Mouse (Mus musculus) lung, embryonic 15.5 days (tissue): ENCODE results near the gene Vamp1. TPM values are rescaled to one million over a fixed set of nuclear protein-coding genes. Genes with fewer than 3 reads are reported as not detected.

ENCODE experiments used
- ATAC-seq: fragments of 200-750 bp; cut with Nextera tagmentation; 2 replicates; pipeline ENCODE4 v1.8.0; 2017; ENCODE audit warnings: moderate number of reproducible peaks, borderline replicate concordance; ENCODE audit not compliant: low FRiP score, low TSS enrichment; ENCODE audit errors: extremely low read depth
- H3K27ac ChIP-seq: fragments of 300-500 bp; sonication (generic); 2 replicates; pipeline ENCODE4 v1.5.1; 2015; ENCODE audit warnings: moderate library complexity, mild to moderate bottlenecking, inconsistent platforms
- H3K27me3 ChIP-seq: fragments of 300-500 bp; sonication (generic); 2 replicates; pipeline ENCODE4 v1.6.1; 2015; ENCODE audit warnings: inconsistent platforms
- H3K36me3 ChIP-seq: fragments of 300-500 bp; sonication (generic); 2 replicates; pipeline ENCODE4 v1.6.1; 2015; ENCODE audit warnings: inconsistent platforms
- H3K4me1 ChIP-seq: fragments of 300-500 bp; sonication (generic); 2 replicates; pipeline ENCODE4 v1.6.1; 2015; ENCODE audit warnings: inconsistent platforms
- H3K4me2 ChIP-seq: fragments of 300-500 bp; sonication (generic); 2 replicates; pipeline ENCODE4 v1.6.1; 2015; ENCODE audit warnings: inconsistent platforms, mild to moderate bottlenecking, moderate library complexity
- H3K4me3 ChIP-seq: fragments of 300-500 bp; sonication (generic); 2 replicates; pipeline ENCODE4 v1.5.1; 2015; ENCODE audit warnings: mild to moderate bottlenecking, inconsistent platforms
- H3K9ac ChIP-seq: fragments of 300-500 bp; sonication (generic); 2 replicates; pipeline ENCODE4 v1.6.1; 2015; ENCODE audit warnings: inconsistent platforms
- H3K9me3 ChIP-seq: fragments of 300-500 bp; sonication (generic); 2 replicates; pipeline ENCODE4 v1.6.1; 2016; ENCODE audit warnings: inconsistent platforms
- WGBS: fragments of 180-500 bp; shearing (Covaris S2); methylation state at CpG from one replicate; pipeline ENCODE4 v1.1.7; 2015; 5-methylcytosine and 5-hydroxymethylcytosine counted together
- polyA plus RNA-seq: library from polyadenylated mRNA; unstranded; fragments of >200 nt; fragmentation: Nextera tagmentation; extraction: Ambion mirVana; gene quantifications from 2 replicates; pipeline ENCODE4 v1.2.1, GENCODE M21; 2015

Gene Vamp1
- polyA plus RNA-seq, 1 experiment from 2014 or later: 5.4 TPM

DNA sequence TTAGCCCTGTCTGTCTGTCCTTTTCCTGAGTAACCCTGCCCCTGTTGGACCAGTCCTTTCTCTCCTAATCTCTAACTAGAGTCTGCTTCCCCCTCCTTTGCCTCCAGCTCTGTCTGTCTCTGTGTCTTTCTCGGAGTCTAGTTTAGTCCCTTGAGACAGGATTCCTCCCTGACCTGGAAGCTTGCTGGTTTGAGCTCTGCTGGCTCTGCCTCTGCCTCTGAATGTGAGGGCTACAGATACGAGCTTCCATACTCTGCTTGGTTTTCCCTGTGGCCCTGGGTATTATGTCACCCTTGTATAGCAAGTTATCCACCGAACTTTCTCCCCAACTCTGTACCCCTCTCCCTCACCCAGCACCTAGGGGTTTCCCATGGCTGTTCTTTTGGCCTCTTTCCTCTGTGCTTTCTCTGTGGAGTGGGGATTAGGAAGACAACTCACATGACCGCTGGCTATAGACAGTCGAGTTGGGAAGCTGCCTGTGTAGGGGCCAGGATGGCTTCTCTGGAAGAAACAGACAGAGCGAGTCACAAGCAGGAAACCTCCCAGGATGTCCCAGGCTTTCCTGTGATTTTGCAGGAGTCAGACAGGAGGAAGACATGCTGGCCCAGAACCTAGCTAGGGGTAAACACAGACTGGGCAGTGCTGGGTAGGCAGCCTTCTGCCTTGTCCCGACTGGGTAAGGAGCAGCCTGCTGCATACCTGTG lies 18.6 kb downstream of the Vamp1 start:
- Histone ChIP-seq H3K4me1 (peaks cover 35% of the 10 kb centered on the region), H3K4me2 (no peak overlapping the region), H3K4me3 (no peak overlapping the region), H3K27ac (peak overlapping the region; percentile 35), H3K27me3 (no peaks in the 10 kb centered on the region), H3K9ac (no peak overlapping the region), H3K36me3 (no peaks in the 10 kb centered on the region), H3K9me3 (no peaks in the 10 kb centered on the region)
- WGBS: 46% methylated on average over 7 of the region's 7 CpGs
- no peak for ATAC-seq

DNA sequence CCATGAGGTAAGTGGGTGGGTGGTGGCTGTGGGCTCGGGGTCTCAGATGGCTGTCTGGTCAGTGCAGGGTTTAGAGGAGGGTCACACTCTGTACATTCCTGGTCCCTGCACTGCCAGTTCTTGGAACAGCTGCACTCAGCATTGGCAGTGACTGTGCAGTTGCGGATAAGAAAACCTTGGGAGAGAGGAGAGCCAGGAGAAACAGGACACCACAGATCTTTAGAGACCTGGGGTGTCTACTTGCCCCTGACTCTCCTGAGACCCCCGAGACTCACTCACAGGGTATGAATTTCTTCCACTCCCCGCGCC lies 19.1 kb downstream of the Vamp1 start:
- 40% methylated on average over 5 of the region's 5 CpGs for WGBS
- Histone ChIP-seq H3K4me3 (no peak overlapping the region), H3K9ac (no peak overlapping the region), H3K4me1 (peaks cover 35% of the 10 kb centered on the region), H3K36me3 (no peaks in the 10 kb centered on the region), H3K4me2 (no peak overlapping the region), H3K27me3 (no peaks in the 10 kb centered on the region), H3K9me3 (no peaks in the 10 kb centered on the region), H3K27ac (peak overlapping the region; percentile 35)
- no peak for ATAC-seq

DNA sequence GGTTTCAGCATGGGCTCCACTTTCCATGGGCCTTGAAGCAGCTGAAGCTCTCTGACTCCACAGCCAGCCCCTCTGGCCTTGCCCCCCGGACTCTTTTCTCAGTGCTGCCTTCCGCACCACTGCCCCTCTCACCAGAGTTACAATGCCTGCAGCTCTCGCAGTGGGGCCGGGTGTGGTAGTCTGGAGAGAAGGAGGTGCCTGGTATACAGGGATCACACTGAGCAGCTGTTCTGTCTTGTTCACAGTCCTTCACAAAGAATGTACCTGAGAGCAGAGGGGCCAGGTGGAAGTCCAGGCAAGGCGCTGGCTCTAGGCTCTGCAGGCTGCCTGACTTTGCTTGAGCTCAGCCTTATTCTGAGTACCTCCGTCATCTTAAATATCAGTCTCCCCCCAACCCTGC lies 21.0 kb downstream of the Vamp1 start:
- no peak overlapping the region for H3K27ac ChIP-seq

DNA sequence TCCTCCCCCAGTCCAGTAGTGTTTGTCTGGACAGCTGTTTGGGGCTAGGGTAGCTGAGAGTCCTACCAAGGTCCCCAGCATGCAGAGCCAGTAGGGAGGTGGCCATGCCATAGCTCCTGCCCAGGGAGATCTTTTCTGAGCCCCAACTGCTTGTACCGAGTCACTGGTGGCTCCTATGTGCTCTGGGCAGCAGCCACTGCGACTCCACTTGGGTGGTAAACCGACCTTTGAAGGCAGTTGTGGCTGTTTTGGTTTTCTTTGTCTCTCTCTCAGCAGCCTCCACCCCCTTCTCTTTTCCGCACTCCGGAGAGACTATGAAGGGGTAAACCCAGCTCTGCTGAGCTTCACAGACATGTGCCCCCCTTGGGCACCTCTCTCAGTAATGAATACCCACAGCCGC lies 21.4 kb downstream of the Vamp1 start, which contains the start of gene Cd27:
Gene Cd27 (minus strand): TSS at position 229 of the 400 bp plus-strand sequence.
- Histone ChIP-seq H3K36me3 (no peaks in the 10 kb centered on the region), H3K4me2 (no peak within 1 kb of the TSS), H3K27me3 (no peaks in the 10 kb centered on the region), H3K4me1 (peaks cover 28% of the 10 kb centered on the region), H3K27ac (no peak within 1 kb of the TSS), H3K4me3 (no peak within 1 kb of the TSS), H3K9me3 (no peaks in the 10 kb centered on the region), H3K9ac (no peak within 1 kb of the TSS)
- 55% methylated on average over 6 of the region's 6 CpGs for WGBS
- no peak for ATAC-seq

More for the DNA sequence above, 21.0 kb downstream of the Vamp1 start:
- no peak overlapping the region for H3K4me2 ChIP-seq
- peaks cover 29% of the 10 kb centered on the region for H3K4me1 ChIP-seq
- no peaks in the 10 kb centered on the region for H3K9me3 ChIP-seq
- no peak overlapping the region for H3K9ac ChIP-seq
- H3K4me3 ChIP-seq: no peak overlapping the region
- WGBS: 76% methylated on average over 6 of the region's 6 CpGs
- ATAC-seq: no peak
- no peaks in the 10 kb centered on the region for H3K27me3 ChIP-seq
- no peaks in the 10 kb centered on the region for H3K36me3 ChIP-seq

DNA sequence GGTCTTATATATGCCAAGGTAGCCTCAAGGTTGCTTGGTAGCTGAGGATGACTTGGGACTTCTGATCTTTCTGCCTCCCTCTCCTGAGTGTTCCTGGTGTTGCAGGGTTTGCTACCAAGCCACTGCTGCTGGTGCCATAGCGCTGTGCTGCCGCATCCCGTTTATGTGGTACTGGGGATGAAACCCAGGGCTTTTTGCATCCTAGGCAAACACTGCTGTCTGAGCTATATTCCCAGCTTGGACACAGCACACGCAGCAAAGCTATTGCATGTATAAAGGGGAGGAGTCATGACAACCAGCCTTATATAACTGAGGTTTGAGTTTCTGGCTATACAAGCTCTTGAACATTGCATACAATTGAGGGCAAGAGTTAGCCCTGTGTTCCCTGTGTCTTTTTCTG lies 22.1 kb downstream of the Vamp1 start:
- no peak for ATAC-seq
- H3K9me3 ChIP-seq: no peaks in the 10 kb centered on the region
- 67% methylated on average over 4 of the region's 4 CpGs for WGBS
- H3K27ac ChIP-seq: no peak overlapping the region
- peaks cover 22% of the 10 kb centered on the region for H3K4me1 ChIP-seq
- no peaks in the 10 kb centered on the region for H3K27me3 ChIP-seq
- no peaks in the 10 kb centered on the region for H3K36me3 ChIP-seq
- no peak overlapping the region for H3K4me3 ChIP-seq
- H3K4me2 ChIP-seq: no peak overlapping the region
- no peak overlapping the region for H3K9ac ChIP-seq

DNA sequence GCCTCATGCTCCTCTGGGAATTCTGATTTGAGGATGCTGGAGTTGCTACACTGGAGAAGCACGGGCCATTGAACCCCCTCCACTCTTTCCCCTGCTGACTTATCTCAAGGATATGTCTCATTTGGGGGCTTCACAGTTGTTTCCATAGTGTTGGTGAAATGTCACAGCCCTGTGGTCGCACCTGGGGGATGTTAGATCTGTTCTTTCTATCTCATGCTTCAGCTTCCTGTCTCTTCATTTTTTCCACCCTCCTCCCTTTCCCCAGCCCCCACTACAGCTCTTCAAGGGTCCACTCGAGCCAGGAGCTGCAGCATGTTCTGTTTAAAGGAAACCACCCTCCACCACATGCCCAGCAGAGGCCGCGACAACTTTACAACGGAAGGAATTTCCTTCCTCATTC lies 23.0 kb downstream of the Vamp1 start:
- Histone ChIP-seq H3K4me2 (no peak overlapping the region), H3K27me3 (no peaks in the 10 kb centered on the region), H3K9me3 (no peaks in the 10 kb centered on the region), H3K4me1 (peaks cover 21% of the 10 kb centered on the region), H3K9ac (no peak overlapping the region), H3K27ac (no peak overlapping the region), H3K4me3 (no peak overlapping the region), H3K36me3 (no peaks in the 10 kb centered on the region)
- no peak for ATAC-seq
- 32% methylated on average over 6 of the region's 6 CpGs for WGBS

DNA sequence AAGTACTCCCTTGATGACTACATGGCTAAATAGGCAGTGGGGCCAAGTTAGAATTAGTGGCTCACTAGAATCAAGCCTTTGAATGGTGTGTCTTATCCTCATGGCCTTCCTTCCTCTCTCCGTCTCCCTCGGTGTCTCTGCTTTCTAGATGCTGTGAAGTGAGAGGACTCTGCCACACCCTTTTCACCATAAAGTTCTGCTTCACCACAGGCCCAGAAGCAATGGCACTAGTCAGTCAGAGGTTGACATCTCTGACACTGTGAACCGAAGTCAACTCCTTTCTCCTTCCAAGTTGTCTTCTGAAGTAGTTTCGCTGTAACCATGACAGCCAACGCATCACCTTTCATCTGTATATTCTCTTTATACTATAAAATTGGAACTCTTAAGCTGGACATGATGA lies 24.2 kb downstream of the Vamp1 start:
- H3K27me3 ChIP-seq: no peaks in the 10 kb centered on the region
- H3K36me3 ChIP-seq: no peaks in the 10 kb centered on the region
- H3K9ac ChIP-seq: no peak overlapping the region
- H3K4me2 ChIP-seq: no peak overlapping the region
- H3K4me1 ChIP-seq: peaks cover 10% of the 10 kb centered on the region; the same call in 1 of the 2 replicates
- H3K9me3 ChIP-seq: no peaks in the 10 kb centered on the region
- WGBS: 87% methylated on average over 5 of the region's 5 CpGs
- ATAC-seq: no peak
- no peak overlapping the region for H3K4me3 ChIP-seq
- H3K27ac ChIP-seq: no peak overlapping the region

DNA sequence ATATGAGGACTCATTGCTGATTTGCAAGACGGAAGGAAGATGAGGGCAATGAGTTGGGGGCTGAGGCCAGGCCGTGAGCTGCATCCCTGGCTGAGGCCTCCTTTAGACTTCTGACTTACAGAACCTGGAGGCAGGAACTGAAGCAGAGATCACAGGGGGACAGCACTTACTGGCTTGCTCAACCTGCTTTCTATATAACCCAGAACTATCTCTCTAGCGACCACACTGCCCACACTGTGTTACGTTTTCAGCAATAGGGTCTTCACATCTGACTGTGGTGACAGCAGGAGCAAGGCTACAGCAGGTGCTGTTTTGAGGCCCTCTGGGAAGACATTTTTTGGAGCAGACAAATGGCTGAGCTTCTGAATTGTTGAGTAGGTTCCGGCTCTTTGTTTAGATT lies 25.3 kb downstream of the Vamp1 start:
- H3K27ac ChIP-seq: no peak overlapping the region

DNA sequence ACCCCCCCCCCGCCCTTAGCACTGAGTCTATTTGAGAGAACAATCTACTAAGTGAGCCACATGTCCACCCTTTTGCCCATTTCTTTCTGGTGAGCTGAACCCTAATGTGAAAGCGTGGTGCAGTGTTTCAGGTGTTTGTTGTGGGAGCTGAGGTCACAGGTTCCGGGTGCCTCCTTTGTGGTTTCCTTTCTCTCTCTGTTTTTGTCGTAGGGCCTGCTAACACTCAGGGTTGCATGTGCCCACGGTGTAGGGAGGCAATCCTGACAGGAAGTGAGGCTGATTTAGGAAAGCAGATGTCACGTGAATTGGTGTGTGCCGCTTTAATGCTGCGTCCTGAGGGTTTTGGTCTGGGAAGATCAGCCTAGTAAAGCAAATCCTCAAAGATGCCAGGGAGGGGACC lies 26.2 kb downstream of the Vamp1 start:
- WGBS: 76% methylated on average over 8 of the region's 8 CpGs
- Histone ChIP-seq H3K27me3 (no peaks in the 10 kb centered on the region), H3K4me3 (no peak overlapping the region), H3K4me2 (no peak overlapping the region), H3K4me1 (0 out of 2 replicates have a peak, but pooled peaks cover 8% of the 10 kb centered on the region), H3K9ac (no peak overlapping the region), H3K27ac (no peak overlapping the region), H3K9me3 (no peaks in the 10 kb centered on the region), H3K36me3 (no peaks in the 10 kb centered on the region)
- ATAC-seq: no peak

More for the DNA sequence above, 25.3 kb downstream of the Vamp1 start:
- Histone ChIP-seq H3K36me3 (no peaks in the 10 kb centered on the region), H3K27me3 (no peaks in the 10 kb centered on the region), H3K4me1 (0 out of 2 replicates have a peak, but pooled peaks cover 8% of the 10 kb centered on the region), H3K4me2 (no peak overlapping the region), H3K9ac (no peak overlapping the region), H3K9me3 (no peaks in the 10 kb centered on the region), H3K4me3 (no peak overlapping the region)
- 71% methylated on average over 5 of the region's 5 CpGs for WGBS
- ATAC-seq: no peak

DNA sequence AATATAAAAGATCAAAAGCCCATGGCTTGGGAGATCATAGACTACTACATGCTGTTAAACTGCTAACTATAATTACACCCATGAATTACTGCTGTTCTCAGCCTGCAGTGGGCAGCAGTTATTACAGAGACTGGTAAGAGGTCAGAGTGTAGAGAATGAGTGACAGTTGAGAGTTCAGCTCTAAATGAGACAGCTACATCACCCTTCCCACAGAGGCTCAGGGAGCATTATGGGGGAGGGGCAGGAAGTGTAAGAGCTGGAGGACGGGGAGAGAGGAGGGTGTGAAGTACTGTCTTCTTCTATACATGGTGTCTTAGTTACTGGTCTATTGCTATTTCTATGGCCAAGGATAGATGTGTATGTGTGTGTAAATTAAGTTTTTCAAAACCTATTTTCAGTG lies 29.2 kb downstream of the Vamp1 start:
- ATAC-seq: no peak
- no peak overlapping the region for H3K9ac ChIP-seq
- WGBS: 15% methylated on average over 1 of the region's 1 CpGs

DNA sequence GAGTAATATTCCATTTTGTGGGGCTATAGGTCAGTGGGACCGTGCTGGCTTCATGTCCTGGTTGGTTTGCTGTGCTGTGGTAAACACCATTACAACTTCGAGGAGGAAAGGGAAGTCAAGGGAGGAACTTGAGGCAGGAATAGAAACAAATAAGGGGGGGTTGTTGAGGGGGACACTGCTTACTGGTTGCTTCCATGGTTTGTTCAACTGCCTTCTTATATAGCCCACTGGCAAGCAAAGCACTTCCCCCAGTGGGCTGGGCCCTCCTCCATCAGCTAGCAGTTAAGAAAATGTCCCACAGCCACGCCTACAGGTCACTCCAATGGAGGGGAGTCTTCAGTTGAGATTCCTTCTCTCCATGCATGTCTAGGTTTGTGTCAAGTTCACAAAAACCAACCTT lies 36.9 kb downstream of the Vamp1 start:
- no peak for ATAC-seq

More for the DNA sequence above, 29.2 kb downstream of the Vamp1 start:
- H3K4me2 ChIP-seq: no peak overlapping the region
- H3K9me3 ChIP-seq: no peaks in the 10 kb centered on the region
- H3K4me1 ChIP-seq: no peaks in the 10 kb centered on the region
- no peak overlapping the region for H3K27ac ChIP-seq
- H3K4me3 ChIP-seq: no peak overlapping the region
- H3K27me3 ChIP-seq: no peaks in the 10 kb centered on the region
- no peaks in the 10 kb centered on the region for H3K36me3 ChIP-seq

DNA sequence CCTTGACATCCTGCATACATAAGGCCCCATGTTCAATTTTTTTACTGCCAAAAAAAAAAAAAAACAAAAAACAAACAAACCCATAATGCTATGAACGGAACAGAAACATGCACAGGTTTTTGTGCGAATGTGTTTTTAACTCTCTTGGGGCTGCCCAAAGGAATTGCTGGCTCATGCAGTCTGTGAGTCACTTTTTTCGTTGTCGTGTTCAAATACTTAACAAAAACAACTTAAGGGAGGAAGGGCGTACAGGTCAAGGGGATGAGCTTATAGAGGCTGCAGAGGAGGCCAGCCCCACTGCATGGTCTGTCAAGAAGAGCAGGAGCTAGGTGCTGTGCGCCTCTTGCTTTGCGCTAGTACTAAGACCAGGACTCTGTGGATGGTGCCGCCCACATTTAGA lies 37.4 kb downstream of the Vamp1 start:
- H3K9ac ChIP-seq: no peak overlapping the region
- no peak overlapping the region for H3K4me3 ChIP-seq
- H3K9me3 ChIP-seq: no peaks in the 10 kb centered on the region
- H3K27ac ChIP-seq: no peak overlapping the region
- ATAC-seq: no peak
- no peak overlapping the region for H3K4me2 ChIP-seq
- H3K27me3 ChIP-seq: no peaks in the 10 kb centered on the region
- H3K36me3 ChIP-seq: no peaks in the 10 kb centered on the region
- WGBS: 82% methylated on average over 8 of the region's 8 CpGs
- no peaks in the 10 kb centered on the region for H3K4me1 ChIP-seq

More for the DNA sequence above, 36.9 kb downstream of the Vamp1 start:
- Histone ChIP-seq H3K36me3 (no peaks in the 10 kb centered on the region), H3K4me1 (no peaks in the 10 kb centered on the region), H3K27me3 (no peaks in the 10 kb centered on the region), H3K4me3 (no peak overlapping the region), H3K9ac (no peak overlapping the region), H3K4me2 (no peak overlapping the region), H3K9me3 (no peaks in the 10 kb centered on the region), H3K27ac (no peak overlapping the region)
- WGBS: 71% methylated on average over 3 of the region's 3 CpGs
